Mouse (Mus musculus) brain, embryonic 14.5 days (tissue): ENCODE measurements at regions not wholly inside any gene's neighbourhood (a gene's known extent, or its start where the extent isn't known, plus 50 kb on each side); places are given as distances from the start of the nearest gene placed in this dataset.

Experiments
- CTCF ChIP-seq: fragments of 200-500 bp; IDR thresholded peaks from 2 replicates; pipeline ENCODE4 v1.5.1; 2012; ENCODE audit warnings: inconsistent platforms, mild to moderate bottlenecking, moderate library complexity, borderline replicate concordance; ENCODE audit not compliant: insufficient read depth, insufficient read length; ENCODE audit errors: extremely low read depth
- POLR2A ChIP-seq: fragments of 200-500 bp; IDR thresholded peaks from 2 replicates; pipeline ENCODE4 v1.6.1; 2012; ENCODE audit warnings: mild to moderate bottlenecking, inconsistent platforms, borderline replicate concordance; ENCODE audit not compliant: poor library complexity, insufficient read depth, insufficient read length, severe bottlenecking; ENCODE audit errors: extremely low read depth

- TF ChIP-seq POLR2A (no peak), CTCF (no peak)
These were observed 204.1 kb downstream of the Tgfb2 start for GRCm38 (mm10) chr1:186501726-186502125.
